8 mouse cellular contexts compared by ENCODE assay signal in the genomic region with DNA sequence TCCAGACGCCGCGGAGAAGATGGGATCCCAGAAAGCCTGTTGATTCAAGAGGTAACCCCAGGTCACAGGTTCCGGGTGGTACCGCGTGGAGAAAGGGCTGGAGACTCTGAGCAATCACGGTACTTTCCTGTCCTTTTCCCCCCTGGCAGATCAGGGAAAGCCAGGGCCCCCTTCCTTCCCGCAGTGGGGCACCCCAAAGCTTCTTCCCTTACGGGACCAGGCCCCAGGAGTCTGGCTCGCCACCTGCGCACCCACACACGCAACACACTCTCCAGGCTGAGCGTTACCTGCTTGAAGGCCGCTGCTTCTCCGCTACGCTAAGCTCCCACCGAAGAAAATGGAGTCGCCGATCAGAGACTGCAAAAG. TPM values are rescaled to one million over a fixed set of nuclear protein-coding genes. Genes with fewer than 3 reads are reported as not detected.
DNase-seq lines count a peak whose midpoint lies in the region; ATAC-seq and TF ChIP-seq lines count a peak whose summit lies in the region.

No protein-coding gene starts in this region.

- intact Hi-C loops in left cerebral cortex, adult 2 months (cut with DNase I) = no loop called here
- intact Hi-C loops in left cerebral cortex, postnatal 14 days (cut with DNase I) = no loop called here

- H3K9me3 ChIP-seq in embryonic facial prominence, embryonic 10.5 days = no peaks in the 10 kb centered on the region
- H3K9me3 ChIP-seq in intestine, embryonic 14.5 days (ENCODE audit: control insufficient read depth, low read length) = no peaks in the 10 kb centered on the region
- no peaks in the 10 kb centered on the region for H3K9me3 ChIP-seq in midbrain, postnatal 0 days (ENCODE audit: low read length)

- peak overlapping the region; percentile 91 for H3K9ac ChIP-seq in intestine, embryonic 14.5 days (ENCODE audit: low read length)
- peak overlapping the region; percentile 93 for H3K9ac ChIP-seq in midbrain, postnatal 0 days (replicated peaks; ENCODE audit: low read length, poor library complexity, severe bottlenecking)

- peaks cover 34% of the 10 kb centered on the region for H3K4me1 ChIP-seq in embryonic facial prominence, embryonic 10.5 days
- H3K4me1 ChIP-seq in intestine, embryonic 14.5 days (replicated peaks; ENCODE audit: control insufficient read depth, insufficient read depth, low read length) = peaks cover 27% of the 10 kb centered on the region
- peaks cover 20% of the 10 kb centered on the region for H3K4me1 ChIP-seq in midbrain, postnatal 0 days (ENCODE audit: insufficient read depth, low read length)

- no peak for DNase-seq in left cerebral cortex, adult 2 months (ENCODE audit: extremely low spot score in 1 of 2, low spot score in 2 of 2)
- DNase-seq in left cerebral cortex, postnatal 14 days (ENCODE audit: low spot score in 2 of 2) = no peak
- DNase-seq in embryonic facial prominence, embryonic 10.5 days (ENCODE audit: low spot score) = no peak
- DNase-seq in intestine, embryonic 14.5 days (ENCODE audit: low spot score) = no peak
- no peak for DNase-seq in midbrain, postnatal 0 days (ENCODE audit: low spot score)
- no peak for DNase-seq in adrenal gland, postnatal 25 days
- no peak for DNase-seq in urinary bladder, postnatal 4 days (ENCODE audit: low spot score in 2 of 2)
- no peak for DNase-seq in frontal cortex, adult 2 months (ENCODE audit: extremely low spot score in 1 of 2, low spot score in 1 of 2)

- peak overlapping the region; percentile 99 for H3K27ac ChIP-seq in left cerebral cortex, adult 2 months
- H3K27ac ChIP-seq in embryonic facial prominence, embryonic 10.5 days (replicated peaks) = peak overlapping the region; percentile 89
- H3K27ac ChIP-seq in intestine, embryonic 14.5 days (ENCODE audit: low read depth) = peak overlapping the region; percentile 91
- H3K27ac ChIP-seq in midbrain, postnatal 0 days (ENCODE audit: low read depth, low read length) = peak overlapping the region; percentile 97

- H3K4me2 ChIP-seq in intestine, embryonic 14.5 days (ENCODE audit: low read length) = peak overlapping the region; percentile 86
- H3K4me2 ChIP-seq in midbrain, postnatal 0 days (ENCODE audit: low read depth, low read length, poor library complexity, severe bottlenecking) = peak overlapping the region; percentile 54

- no peaks in the 10 kb centered on the region for H3K27me3 ChIP-seq in embryonic facial prominence, embryonic 10.5 days (replicated peaks; ENCODE audit: low read depth, poor library complexity, severe bottlenecking)
- no peaks in the 10 kb centered on the region for H3K27me3 ChIP-seq in intestine, embryonic 14.5 days (replicated peaks; ENCODE audit: control insufficient read depth, insufficient read depth, low read length)
- no peaks in the 10 kb centered on the region for H3K27me3 ChIP-seq in midbrain, postnatal 0 days (ENCODE audit: insufficient read depth, low read length)

- peak; percentile 21; the same call in 1 of the 2 replicates for ATAC-seq in intestine, embryonic 14.5 days (replicated peaks; ENCODE audit: low FRiP score, low TSS enrichment, low read depth)
- no peak for ATAC-seq in midbrain, postnatal 0 days (ENCODE audit: low FRiP score)

- no peak for TF ChIP-seq CTCF in left cerebral cortex, adult 2 months (IDR thresholded peaks at IDR 0.05)
- TF ChIP-seq CTCF in midbrain, postnatal 0 days (IDR thresholded peaks at IDR 0.05) = no peak

- WGBS in embryonic facial prominence, embryonic 10.5 days = under 1% methylated on average over 19 of the region's 19 CpGs
- 1% methylated on average over 19 of the region's 19 CpGs for WGBS in intestine, embryonic 14.5 days
- WGBS in midbrain, postnatal 0 days = under 1% methylated on average over 19 of the region's 19 CpGs

- peak overlapping the region; percentile 85 for H3K4me3 ChIP-seq in left cerebral cortex, adult 2 months
- H3K4me3 ChIP-seq in embryonic facial prominence, embryonic 10.5 days = peak overlapping the region; percentile 99
- H3K4me3 ChIP-seq in intestine, embryonic 14.5 days (ENCODE audit: low read depth, low read length) = peak overlapping the region; percentile 98
- H3K4me3 ChIP-seq in midbrain, postnatal 0 days (ENCODE audit: low read depth, low read length) = peak overlapping the region; percentile 92

- peaks cover 21% of the 10 kb centered on the region for H3K36me3 ChIP-seq in embryonic facial prominence, embryonic 10.5 days (replicated peaks)
- peaks cover 13% of the 10 kb centered on the region for H3K36me3 ChIP-seq in intestine, embryonic 14.5 days (ENCODE audit: control insufficient read depth, insufficient read depth, low read length)
- H3K36me3 ChIP-seq in midbrain, postnatal 0 days (ENCODE audit: insufficient read depth, low read length) = peaks cover 4% of the 10 kb centered on the region; the same call in 1 of the 2 replicates

RNA-seq across cellular contexts. Expression of gene Sdf2, which starts 0.3 kb away (rescaled TPM):
- 10 to 100 TPM; 58.6 to 66.4 TPM for total RNA-seq in left cerebral cortex, adult 2 months (2021)
- total RNA-seq in left cerebral cortex, postnatal 14 days (2021) = 10 to 100 TPM; 67.7 to 70.3 TPM
- 43.5 and 44.9 TPM in 2 replicates for polyA plus RNA-seq in embryonic facial prominence, embryonic 10.5 days (2016; fragmentation: Nextera tagmentation; extraction: Ambion mirVana)
- 77.4 and 86.7 TPM in 2 replicates for polyA plus RNA-seq in intestine, embryonic 14.5 days (2014; fragmentation: Nextera tagmentation; extraction: Ambion mirVana)
- total RNA-seq in midbrain, postnatal 0 days (2014; rRNA removed) = 76.3 and 106 TPM in 2 replicates
- polyA plus RNA-seq in midbrain, postnatal 0 days (2015; fragmentation: Nextera tagmentation; extraction: Ambion mirVana) = 114 and 115 TPM in 2 replicates
- 96.9 and 111 TPM in 2 replicates for total RNA-seq in adrenal gland, postnatal 25 days (2021)
- 107 and 124 TPM in 2 replicates for polyA plus RNA-seq in frontal cortex, adult 2 months (2012; rRNA removed)

RNA-seq across cellular contexts. Expression of gene Supt6, which starts 0.5 kb away (rescaled TPM):
- total RNA-seq in left cerebral cortex, adult 2 months (2021) = 100 to 1,000 TPM; 100 to 107 TPM
- total RNA-seq in left cerebral cortex, postnatal 14 days (2021) = 10 to 100 TPM; 89.6 to 96.1 TPM
- polyA plus RNA-seq in embryonic facial prominence, embryonic 10.5 days (2016; fragmentation: Nextera tagmentation; extraction: Ambion mirVana) = 39.2 TPM in 2 replicates
- polyA plus RNA-seq in intestine, embryonic 14.5 days (2014; fragmentation: Nextera tagmentation; extraction: Ambion mirVana) = 26.4 and 28.0 TPM in 2 replicates
- total RNA-seq in midbrain, postnatal 0 days (2014; rRNA removed) = 37.4 and 37.6 TPM in 2 replicates
- polyA plus RNA-seq in midbrain, postnatal 0 days (2015; fragmentation: Nextera tagmentation; extraction: Ambion mirVana) = 19.0 and 19.4 TPM in 2 replicates
- total RNA-seq in adrenal gland, postnatal 25 days (2021) = 65.2 and 74.6 TPM in 2 replicates
- 45.4 and 48.7 TPM in 2 replicates for polyA plus RNA-seq in frontal cortex, adult 2 months (2012; rRNA removed)

RNA-seq across cellular contexts. Expression of gene 2610507B11Rik, which starts 16.3 kb away (rescaled TPM):
- 100 to 1,000 TPM; 176 to 177 TPM for total RNA-seq in left cerebral cortex, adult 2 months (2021)
- total RNA-seq in left cerebral cortex, postnatal 14 days (2021) = 100 to 1,000 TPM; 171 to 187 TPM
- 60.4 and 72.1 TPM in 2 replicates for polyA plus RNA-seq in embryonic facial prominence, embryonic 10.5 days (2016; fragmentation: Nextera tagmentation; extraction: Ambion mirVana)
- polyA plus RNA-seq in intestine, embryonic 14.5 days (2014; fragmentation: Nextera tagmentation; extraction: Ambion mirVana) = 74.4 and 75.6 TPM in 2 replicates
- total RNA-seq in midbrain, postnatal 0 days (2014; rRNA removed) = 71.1 and 71.4 TPM in 2 replicates
- 40.8 and 49.2 TPM in 2 replicates for polyA plus RNA-seq in midbrain, postnatal 0 days (2015; fragmentation: Nextera tagmentation; extraction: Ambion mirVana)
- total RNA-seq in adrenal gland, postnatal 25 days (2021) = 163 and 168 TPM in 2 replicates
- polyA plus RNA-seq in frontal cortex, adult 2 months (2012; rRNA removed) = 119 and 129 TPM in 2 replicates

RNA-seq across cellular contexts. Expression of gene BC030499, which starts 45.4 kb away (rescaled TPM):
- 10 to 100 TPM; 21.1 to 29.5 TPM for total RNA-seq in left cerebral cortex, adult 2 months (2021)
- 1 to 10 TPM; 6.4 to 9.3 TPM for total RNA-seq in left cerebral cortex, postnatal 14 days (2021)
- polyA plus RNA-seq in embryonic facial prominence, embryonic 10.5 days (2016; fragmentation: Nextera tagmentation; extraction: Ambion mirVana) = 0.48 and 0.49 TPM in 2 replicates
- 0.17 and 0.24 TPM in 2 replicates for polyA plus RNA-seq in intestine, embryonic 14.5 days (2014; fragmentation: Nextera tagmentation; extraction: Ambion mirVana)
- total RNA-seq in midbrain, postnatal 0 days (2014; rRNA removed) = 0.22 and 0.38 TPM in 2 replicates
- polyA plus RNA-seq in midbrain, postnatal 0 days (2015; fragmentation: Nextera tagmentation; extraction: Ambion mirVana) = 0.12 TPM in 1 of 2 replicates, not detected in the other
- 1.3 and 1.7 TPM in 2 replicates for total RNA-seq in adrenal gland, postnatal 25 days (2021)
- 15.2 and 18.6 TPM in 2 replicates for polyA plus RNA-seq in frontal cortex, adult 2 months (2012; rRNA removed)

RNA-seq across cellular contexts. Expression of gene Proca1, which starts 52.1 kb away (rescaled TPM):
- total RNA-seq in left cerebral cortex, adult 2 months (2021) = 1 to 10 TPM; 4.7 to 7.7 TPM
- total RNA-seq in left cerebral cortex, postnatal 14 days (2021) = 1 to 10 TPM; 5.1 to 6.7 TPM
- polyA plus RNA-seq in embryonic facial prominence, embryonic 10.5 days (2016; fragmentation: Nextera tagmentation; extraction: Ambion mirVana) = 1.6 and 2.3 TPM in 2 replicates
- polyA plus RNA-seq in intestine, embryonic 14.5 days (2014; fragmentation: Nextera tagmentation; extraction: Ambion mirVana) = 1.4 and 2.1 TPM in 2 replicates
- 1.0 TPM in 2 replicates for total RNA-seq in midbrain, postnatal 0 days (2014; rRNA removed)
- polyA plus RNA-seq in midbrain, postnatal 0 days (2015; fragmentation: Nextera tagmentation; extraction: Ambion mirVana) = 3.3 and 4.8 TPM in 2 replicates
- 14.6 and 16.8 TPM in 2 replicates for total RNA-seq in adrenal gland, postnatal 25 days (2021)
- 6.9 and 7.8 TPM in 2 replicates for polyA plus RNA-seq in frontal cortex, adult 2 months (2012; rRNA removed)
